Comparison of ENCODE assay signal across 9 mouse cellular contexts in the genomic region with DNA sequence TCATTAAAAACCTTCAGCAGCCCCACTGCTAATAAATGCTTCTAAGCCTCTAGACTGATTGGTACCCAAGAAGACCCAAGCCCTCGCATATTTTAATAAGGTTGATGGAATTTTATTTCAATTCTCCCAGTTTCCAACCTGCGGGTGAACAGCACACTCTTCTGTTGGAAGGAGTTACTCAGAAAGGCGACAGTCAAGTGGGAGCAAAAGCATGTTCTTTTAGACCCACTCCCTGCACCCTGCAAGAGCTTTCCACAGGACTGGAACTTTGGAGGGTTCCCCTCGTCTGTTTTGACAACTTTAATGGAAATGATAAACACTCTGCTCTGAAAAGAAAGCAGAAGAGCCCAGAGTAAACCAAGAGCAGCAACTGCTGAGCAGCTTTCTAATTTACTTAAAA.
DNase-seq lines count a peak whose midpoint lies in the region; ATAC-seq lines count a peak whose summit lies in the region.
"Had no signal": no experiment of that assay in that cellular context is flagged by ENCODE, and none has a peak within 500 bp of the region (broad histone marks: within the 10 kb centered on the region; RNA-seq: fewer than 3 reads in every experiment).

No protein-coding gene starts in this region.

- no peak overlapping the region for H3K9ac ChIP-seq in forebrain, embryonic 13.5 days
- no peak overlapping the region for H3K9ac ChIP-seq in limb, embryonic 13.5 days
- H3K9ac ChIP-seq in forebrain, embryonic 16.5 days (replicated peaks; ENCODE audit: low read depth, low read length) = no peak overlapping the region
- no peak overlapping the region for H3K9ac ChIP-seq in midbrain, embryonic 11.5 days (ENCODE audit: low read length)

- no peak overlapping the region for H3K27ac ChIP-seq in forebrain, embryonic 13.5 days
- H3K27ac ChIP-seq in forebrain, embryonic 10.5 days = no peak overlapping the region
- H3K27ac ChIP-seq in limb, embryonic 13.5 days = no peak overlapping the region
- H3K27ac ChIP-seq in limb, embryonic 10.5 days = no peak overlapping the region
- H3K27ac ChIP-seq in forebrain, embryonic 16.5 days (ENCODE audit: low read length) = peak overlapping the region; percentile 34; the same call in 1 of the 2 replicates
- H3K27ac ChIP-seq in midbrain, embryonic 11.5 days (ENCODE audit: low read depth, low read length) = no peak overlapping the region

- no peaks in the 10 kb centered on the region for H3K27me3 ChIP-seq in forebrain, embryonic 13.5 days
- peaks cover 12% of the 10 kb centered on the region for H3K27me3 ChIP-seq in forebrain, embryonic 10.5 days (ENCODE audit: poor library complexity, severe bottlenecking)
- H3K27me3 ChIP-seq in limb, embryonic 13.5 days = no peaks in the 10 kb centered on the region
- peaks cover 34% of the 10 kb centered on the region for H3K27me3 ChIP-seq in limb, embryonic 10.5 days (ENCODE audit: low read depth, poor library complexity, severe bottlenecking)
- no peaks in the 10 kb centered on the region for H3K27me3 ChIP-seq in forebrain, embryonic 16.5 days (replicated peaks; ENCODE audit: control insufficient read depth, insufficient read depth, low read length)
- H3K27me3 ChIP-seq in midbrain, embryonic 11.5 days (ENCODE audit: control insufficient read depth, insufficient read depth, low read length) = no peaks in the 10 kb centered on the region

- H3K4me3 ChIP-seq in forebrain, embryonic 13.5 days = no peak overlapping the region
- H3K4me3 ChIP-seq in forebrain, embryonic 10.5 days = no peak overlapping the region; the same call in 1 of the 2 replicates
- H3K4me3 ChIP-seq in limb, embryonic 13.5 days = no peak overlapping the region
- H3K4me3 ChIP-seq in limb, embryonic 10.5 days = no peak overlapping the region
- no peak overlapping the region for H3K4me3 ChIP-seq in forebrain, embryonic 16.5 days (replicated peaks; ENCODE audit: low read length)
- no peak overlapping the region for H3K4me3 ChIP-seq in midbrain, embryonic 11.5 days (ENCODE audit: low read depth, low read length)

- DNase-seq in forebrain, embryonic 10.5 days (ENCODE audit: extremely low spot score, low spot score) = no peak
- no peak for DNase-seq in limb, embryonic 10.5 days (ENCODE audit: low spot score)
- peak; percentile 89 for DNase-seq in midbrain, embryonic 11.5 days (ENCODE audit: low spot score, missing footprints)
- DNase-seq in urinary bladder, postnatal 25 days (ENCODE audit: low spot score) = no peak
- DNase-seq: kidney, adult 2 months had no signal

- H3K4me1 ChIP-seq in forebrain, embryonic 13.5 days = peaks cover 81% of the 10 kb centered on the region
- H3K4me1 ChIP-seq in forebrain, embryonic 10.5 days = peaks cover 85% of the 10 kb centered on the region
- H3K4me1 ChIP-seq in limb, embryonic 13.5 days = peaks cover 73% of the 10 kb centered on the region
- H3K4me1 ChIP-seq in limb, embryonic 10.5 days = peaks cover 55% of the 10 kb centered on the region
- H3K4me1 ChIP-seq in forebrain, embryonic 16.5 days (replicated peaks; ENCODE audit: control insufficient read depth, insufficient read depth, low read length) = peaks cover 43% of the 10 kb centered on the region
- peaks cover 41% of the 10 kb centered on the region for H3K4me1 ChIP-seq in midbrain, embryonic 11.5 days (ENCODE audit: control insufficient read depth, insufficient read depth, low read length)

- ATAC-seq in forebrain, embryonic 13.5 days = peak; percentile 20; the same call in 1 of the 2 replicates
- no peak for ATAC-seq in limb, embryonic 13.5 days (ENCODE audit: low FRiP score, low read depth)
- peak; percentile 47; the same call in 1 of the 2 replicates for ATAC-seq in forebrain, embryonic 16.5 days
- no peak for ATAC-seq in midbrain, embryonic 11.5 days (ENCODE audit: low FRiP score)
- ATAC-seq in erythroid progenitor cell, adult 5-6 weeks (replicated peaks; ENCODE audit: low FRiP score, poor library complexity, severe bottlenecking) = no peak

- H3K4me2 ChIP-seq in forebrain, embryonic 13.5 days = peak overlapping the region; percentile 39; the same call in 1 of the 2 replicates
- H3K4me2 ChIP-seq in limb, embryonic 13.5 days (replicated peaks) = peak overlapping the region; percentile 41
- no peak overlapping the region for H3K4me2 ChIP-seq in forebrain, embryonic 16.5 days (ENCODE audit: low read length)
- no peak overlapping the region for H3K4me2 ChIP-seq in midbrain, embryonic 11.5 days

- no peaks in the 10 kb centered on the region for H3K9me3 ChIP-seq in forebrain, embryonic 13.5 days (replicated peaks)
- no peaks in the 10 kb centered on the region for H3K9me3 ChIP-seq in forebrain, embryonic 10.5 days
- no peaks in the 10 kb centered on the region for H3K9me3 ChIP-seq in limb, embryonic 13.5 days
- H3K9me3 ChIP-seq in limb, embryonic 10.5 days (replicated peaks) = no peaks in the 10 kb centered on the region
- no peaks in the 10 kb centered on the region for H3K9me3 ChIP-seq in forebrain, embryonic 16.5 days (ENCODE audit: control insufficient read depth, low read length)
- no peaks in the 10 kb centered on the region for H3K9me3 ChIP-seq in midbrain, embryonic 11.5 days (ENCODE audit: control insufficient read depth, low read length)

- 22% methylated on average over 4 of the region's 4 CpGs for WGBS in forebrain, embryonic 13.5 days
- WGBS in forebrain, embryonic 10.5 days = 16% methylated on average over 4 of the region's 4 CpGs
- WGBS in limb, embryonic 13.5 days = 36% methylated on average over 4 of the region's 4 CpGs
- 43% methylated on average over 4 of the region's 4 CpGs for WGBS in limb, embryonic 10.5 days
- WGBS in forebrain, embryonic 16.5 days = 29% methylated on average over 4 of the region's 4 CpGs
- WGBS in midbrain, embryonic 11.5 days = 16% methylated on average over 4 of the region's 4 CpGs

- no peaks in the 10 kb centered on the region for H3K36me3 ChIP-seq in forebrain, embryonic 13.5 days (ENCODE audit: poor library complexity, severe bottlenecking)
- no peaks in the 10 kb centered on the region for H3K36me3 ChIP-seq in forebrain, embryonic 10.5 days (replicated peaks)
- no peaks in the 10 kb centered on the region for H3K36me3 ChIP-seq in limb, embryonic 13.5 days
- no peaks in the 10 kb centered on the region for H3K36me3 ChIP-seq in limb, embryonic 10.5 days
- no peaks in the 10 kb centered on the region for H3K36me3 ChIP-seq in forebrain, embryonic 16.5 days (ENCODE audit: control insufficient read depth, insufficient read depth)
- no peaks in the 10 kb centered on the region for H3K36me3 ChIP-seq in midbrain, embryonic 11.5 days (ENCODE audit: control insufficient read depth, insufficient read depth, low read length)

Comparison
In these comparisons a context has a peak if more than half of its experiments do, and no peak if none do; other contexts are left out.
1. H3K4me2 ChIP-seq: peak in forebrain, embryonic 13.5 days (single experiment) and limb, embryonic 13.5 days (single experiment); none in forebrain, embryonic 16.5 days (single experiment) and midbrain, embryonic 11.5 days (single experiment).
2. ATAC-seq: peak in forebrain, embryonic 13.5 days (single experiment) and forebrain, embryonic 16.5 days (single experiment); none in limb, embryonic 13.5 days (single experiment), midbrain, embryonic 11.5 days (single experiment) and erythroid progenitor cell, adult 5-6 weeks (single experiment).